ENCODE assay signal across 13 mouse cellular contexts in genomic region chr6:39373301-39373955, GRCm38 (mm10). TPM values are rescaled to one million over a fixed set of nuclear protein-coding genes. Genes with fewer than 3 reads are reported as not detected.
A peak's percentile ranks its signal among the peaks of the same experiment; 100 is the strongest.
DNase-seq lines count a peak whose midpoint lies in the region; ATAC-seq and TF ChIP-seq lines count a peak whose summit lies in the region.
"Had no signal": no experiment of that assay in that cellular context is flagged by ENCODE, and none has a peak within 500 bp of the region (broad histone marks: within the 10 kb centered on the region; RNA-seq: fewer than 3 reads in every experiment).

No protein-coding gene starts in this region.

- H3K27ac ChIP-seq in heart, embryonic 13.5 days (replicated peaks), result peak overlapping the region; percentile 72
- no peak overlapping the region for H3K27ac ChIP-seq in liver, adult 2 months (replicated peaks; ENCODE audit: insufficient read depth, low read depth, low read length)
- H3K27ac ChIP-seq in liver, embryonic 12.5 days, result no peak overlapping the region
- peak overlapping the region; percentile 48 for H3K27ac ChIP-seq in embryonic fibroblast, embryonic 13.5 days (ENCODE audit: insufficient read depth, low read length)
- H3K27ac ChIP-seq in neural tube, embryonic 15.5 days (replicated peaks), result 0 out of 2 replicates have a peak overlapping the region, but pooled peaks have one; percentile 37
- H3K27ac ChIP-seq: forebrain, embryonic 12.5 days; left cerebral cortex, adult 2 months had no signal

- DNase-seq in heart, postnatal 4 days, result no peak
- peak; percentile 67 for DNase-seq in liver, adult 2 months (ENCODE audit: extremely low read depth, low read depth, low spot score)
- DNase-seq in layer of hippocampus, adult 11-12 months (ENCODE audit: low spot score), result no peak
- no peak for DNase-seq in left cerebral cortex, postnatal 14 days (ENCODE audit: low spot score in 2 of 2)
- DNase-seq: midbrain, embryonic 14.5 days; right cerebral cortex, postnatal 4 days had no signal

- no peak overlapping the region for H3K4me3 ChIP-seq in heart, embryonic 13.5 days
- H3K4me3 ChIP-seq in liver, adult 2 months (ENCODE audit: insufficient read depth, low read depth, low read length), result no peak overlapping the region
- no peak overlapping the region for H3K4me3 ChIP-seq in liver, embryonic 12.5 days
- no peak overlapping the region for H3K4me3 ChIP-seq in embryonic fibroblast, embryonic 13.5 days (ENCODE audit: insufficient read depth, low read length)
- H3K4me3 ChIP-seq in neural tube, embryonic 15.5 days (replicated peaks), result no peak overlapping the region
- H3K4me3 ChIP-seq: forebrain, embryonic 12.5 days; left cerebral cortex, adult 2 months had no signal

- peak overlapping the region; percentile 58 for H3K9ac ChIP-seq in heart, embryonic 13.5 days
- H3K9ac ChIP-seq in liver, adult 2 months (ENCODE audit: low read depth, low read length), result no peak overlapping the region
- no peak overlapping the region for H3K9ac ChIP-seq in liver, embryonic 12.5 days
- no peak overlapping the region for H3K9ac ChIP-seq in neural tube, embryonic 15.5 days (replicated peaks)
- H3K9ac ChIP-seq: forebrain, embryonic 12.5 days had no signal

- H3K27me3 ChIP-seq in heart, embryonic 13.5 days (replicated peaks), result 0 out of 2 replicates have a peak, but pooled peaks cover under 1% of the 10 kb centered on the region
- no peaks in the 10 kb centered on the region for H3K27me3 ChIP-seq in liver, adult 2 months (ENCODE audit: control insufficient read depth, insufficient read depth, low read length)
- H3K27me3 ChIP-seq in liver, embryonic 12.5 days (replicated peaks), result peaks cover 38% of the 10 kb centered on the region
- no peaks in the 10 kb centered on the region for H3K27me3 ChIP-seq in neural tube, embryonic 15.5 days (replicated peaks)

- H3K9me3 ChIP-seq in heart, embryonic 13.5 days, result no peaks in the 10 kb centered on the region
- no peaks in the 10 kb centered on the region for H3K9me3 ChIP-seq in liver, embryonic 12.5 days (replicated peaks)
- no peaks in the 10 kb centered on the region for H3K9me3 ChIP-seq in neural tube, embryonic 15.5 days (replicated peaks)
- H3K9me3 ChIP-seq: forebrain, embryonic 12.5 days had no signal

- TF ChIP-seq POLR2A in liver, adult 2 months (IDR thresholded peaks at IDR 0.05; ENCODE audit: extremely low read depth, insufficient read depth, low read length), result no peak
- no peak for TF ChIP-seq POLR2A in embryonic fibroblast, embryonic 13.5 days (IDR thresholded peaks at IDR 0.05; ENCODE audit: low read depth, low read length)

- no peak for ATAC-seq in heart, embryonic 13.5 days (ENCODE audit: extremely low read depth, insufficient number of reproducible peaks, low FRiP score, low TSS enrichment)
- ATAC-seq in liver, embryonic 12.5 days, result no peak
- no peak for ATAC-seq in neural tube, embryonic 15.5 days (ENCODE audit: low FRiP score)

- 78% methylated on average over 4 of the region's 4 CpGs for WGBS in heart, embryonic 13.5 days
- WGBS in liver, adult 2 months, result 47% methylated on average over 4 of the region's 4 CpGs
- WGBS in liver, embryonic 12.5 days (ENCODE audit: insufficient replicate concordance), result 66% methylated on average over 4 of the region's 4 CpGs
- 27% methylated on average over 4 of the region's 4 CpGs for WGBS in neural tube, embryonic 15.5 days

- no peak for TF ChIP-seq CTCF in liver, adult 2 months (IDR thresholded peaks at IDR 0.05; ENCODE audit: low read depth, low read length)
- TF ChIP-seq CTCF in embryonic fibroblast, embryonic 13.5 days (IDR thresholded peaks at IDR 0.05; ENCODE audit: borderline replicate concordance, insufficient read depth, low read length), result no peak

- intact Hi-C loops in left cerebral cortex, postnatal 14 days (cut with DNase I), result no loop called here

- peaks cover 9% of the 10 kb centered on the region for H3K36me3 ChIP-seq in heart, embryonic 13.5 days
- no peaks in the 10 kb centered on the region for H3K36me3 ChIP-seq in liver, adult 2 months (ENCODE audit: control insufficient read depth, insufficient read depth, low read length)
- no peaks in the 10 kb centered on the region for H3K36me3 ChIP-seq in liver, embryonic 12.5 days
- H3K36me3 ChIP-seq in neural tube, embryonic 15.5 days, result peaks cover 10% of the 10 kb centered on the region; the same call in 1 of the 2 replicates

- peaks cover 35% of the 10 kb centered on the region for H3K4me1 ChIP-seq in heart, embryonic 13.5 days
- H3K4me1 ChIP-seq in liver, adult 2 months (ENCODE audit: control insufficient read depth, insufficient read depth, low read length), result peaks cover 12% of the 10 kb centered on the region
- H3K4me1 ChIP-seq in liver, embryonic 12.5 days, result peaks cover 29% of the 10 kb centered on the region
- H3K4me1 ChIP-seq in embryonic fibroblast, embryonic 13.5 days (ENCODE audit: control insufficient read depth, insufficient read depth, low read length), result peaks cover 5% of the 10 kb centered on the region; the same call in 1 of the 2 replicates
- peaks cover 29% of the 10 kb centered on the region for H3K4me1 ChIP-seq in neural tube, embryonic 15.5 days

- H3K4me2 ChIP-seq in heart, embryonic 13.5 days, result no peak overlapping the region
- H3K4me2 ChIP-seq in liver, embryonic 12.5 days, result no peak overlapping the region
- no peak overlapping the region for H3K4me2 ChIP-seq in neural tube, embryonic 15.5 days
- H3K4me2 ChIP-seq: forebrain, embryonic 12.5 days had no signal

- peaks cover 7% of the 10 kb centered on the region; the same call in 1 of the 2 replicates for H3K79me2 ChIP-seq in liver, adult 2 months (ENCODE audit: control insufficient read depth, insufficient read depth, low read length)

RNA-seq across cellular contexts. Expression of gene Slc37a3, which starts 4.0 kb away (rescaled TPM):
- 33.0 and 34.4 TPM in 2 replicates for polyA plus RNA-seq in heart, embryonic 13.5 days (2015; fragmentation: Nextera tagmentation; extraction: Ambion mirVana)
- total RNA-seq in heart, postnatal 4 days (2021), result 10 to 100 TPM; 27.9 to 34.3 TPM
- total RNA-seq in liver, adult 2 months (2014; rRNA removed), result 13.7 and 14.6 TPM in 2 replicates
- polyA plus RNA-seq in liver, adult 2 months (2012; rRNA removed), result 11.5 and 13.6 TPM in 2 replicates
- 8.0 and 10.3 TPM in 2 replicates for polyA plus RNA-seq in liver, embryonic 12.5 days (2016; fragmentation: Nextera tagmentation; extraction: Ambion mirVana)
- polyA plus RNA-seq in embryonic fibroblast, embryonic 13.5 days (2011; ENCODE audit: insufficient read length, low read depth, missing spikeins), result 55.8 and 71.5 TPM in 2 replicates
- 52.6 and 53.1 TPM in 2 replicates for polyA plus RNA-seq in neural tube, embryonic 15.5 days (2015; fragmentation: Nextera tagmentation; extraction: Ambion mirVana)
- 10 to 100 TPM; 64.9 to 80.9 TPM for total RNA-seq in left cerebral cortex, postnatal 14 days (2021)

RNA-seq across cellular contexts. Expression of gene Rab19, which starts 7.5 kb away (rescaled TPM):
- polyA plus RNA-seq in heart, embryonic 13.5 days (2015; fragmentation: Nextera tagmentation; extraction: Ambion mirVana), result 0.41 and 0.84 TPM in 2 replicates
- total RNA-seq in heart, postnatal 4 days (2021), result under 1 TPM; 0.17 to 0.23 TPM
- total RNA-seq in liver, adult 2 months (2014; rRNA removed), result 0.46 and 0.47 TPM in 2 replicates
- 0.12 and 0.31 TPM in 2 replicates for polyA plus RNA-seq in liver, adult 2 months (2012; rRNA removed)
- 0.11 and 0.27 TPM in 2 replicates for polyA plus RNA-seq in liver, embryonic 12.5 days (2016; fragmentation: Nextera tagmentation; extraction: Ambion mirVana)
- 0.33 TPM in 1 of 2 replicates, not detected in the other for polyA plus RNA-seq in embryonic fibroblast, embryonic 13.5 days (2011; ENCODE audit: insufficient read length, low read depth, missing spikeins)
- 0.09 and 1.9 TPM in 2 replicates for polyA plus RNA-seq in neural tube, embryonic 15.5 days (2015; fragmentation: Nextera tagmentation; extraction: Ambion mirVana)
- not detected for total RNA-seq in left cerebral cortex, postnatal 14 days (2021)
- total RNA-seq: gastrocnemius, postnatal 14 days; left cerebral cortex, adult 2 months had no signal

RNA-seq across cellular contexts. Expression of gene Mkrn1, which starts 46.8 kb away (rescaled TPM):
- polyA plus RNA-seq in heart, embryonic 13.5 days (2015; fragmentation: Nextera tagmentation; extraction: Ambion mirVana), result 67.2 and 83.4 TPM in 2 replicates
- 10 to 100 TPM; 47.3 to 84.9 TPM for total RNA-seq in heart, postnatal 4 days (2021)
- total RNA-seq in liver, adult 2 months (2014; rRNA removed), result 23.1 and 24.2 TPM in 2 replicates
- 12.8 and 14.0 TPM in 2 replicates for polyA plus RNA-seq in liver, adult 2 months (2012; rRNA removed)
- polyA plus RNA-seq in liver, embryonic 12.5 days (2016; fragmentation: Nextera tagmentation; extraction: Ambion mirVana), result 160 and 163 TPM in 2 replicates
- 37.9 and 40.5 TPM in 2 replicates for polyA plus RNA-seq in embryonic fibroblast, embryonic 13.5 days (2011; ENCODE audit: insufficient read length, low read depth, missing spikeins)
- polyA plus RNA-seq in neural tube, embryonic 15.5 days (2015; fragmentation: Nextera tagmentation; extraction: Ambion mirVana), result 203 and 231 TPM in 2 replicates
- 100 to 1,000 TPM; 161 to 180 TPM for total RNA-seq in left cerebral cortex, postnatal 14 days (2021)

Comparison
In these comparisons a context has a peak if more than half of its experiments do, and no peak if none do; other contexts are left out.
1. H3K27ac ChIP-seq: peak in heart, embryonic 13.5 days (single experiment), embryonic fibroblast, embryonic 13.5 days (single experiment) and neural tube, embryonic 15.5 days (single experiment); none in liver, adult 2 months (single experiment) and liver, embryonic 12.5 days (single experiment).